Mouse (Mus musculus): ENCODE results near the gene Tmc7. TPM values are rescaled to one million over a fixed set of nuclear protein-coding genes. Genes with fewer than 3 reads are reported as not detected.
A peak's percentile ranks its signal among the peaks of the same experiment; 100 is the strongest.

The Tmc7 gene
- polyA plus RNA-seq, 1 experiment from 2014 or later, result 6.9 TPM

DNA sequence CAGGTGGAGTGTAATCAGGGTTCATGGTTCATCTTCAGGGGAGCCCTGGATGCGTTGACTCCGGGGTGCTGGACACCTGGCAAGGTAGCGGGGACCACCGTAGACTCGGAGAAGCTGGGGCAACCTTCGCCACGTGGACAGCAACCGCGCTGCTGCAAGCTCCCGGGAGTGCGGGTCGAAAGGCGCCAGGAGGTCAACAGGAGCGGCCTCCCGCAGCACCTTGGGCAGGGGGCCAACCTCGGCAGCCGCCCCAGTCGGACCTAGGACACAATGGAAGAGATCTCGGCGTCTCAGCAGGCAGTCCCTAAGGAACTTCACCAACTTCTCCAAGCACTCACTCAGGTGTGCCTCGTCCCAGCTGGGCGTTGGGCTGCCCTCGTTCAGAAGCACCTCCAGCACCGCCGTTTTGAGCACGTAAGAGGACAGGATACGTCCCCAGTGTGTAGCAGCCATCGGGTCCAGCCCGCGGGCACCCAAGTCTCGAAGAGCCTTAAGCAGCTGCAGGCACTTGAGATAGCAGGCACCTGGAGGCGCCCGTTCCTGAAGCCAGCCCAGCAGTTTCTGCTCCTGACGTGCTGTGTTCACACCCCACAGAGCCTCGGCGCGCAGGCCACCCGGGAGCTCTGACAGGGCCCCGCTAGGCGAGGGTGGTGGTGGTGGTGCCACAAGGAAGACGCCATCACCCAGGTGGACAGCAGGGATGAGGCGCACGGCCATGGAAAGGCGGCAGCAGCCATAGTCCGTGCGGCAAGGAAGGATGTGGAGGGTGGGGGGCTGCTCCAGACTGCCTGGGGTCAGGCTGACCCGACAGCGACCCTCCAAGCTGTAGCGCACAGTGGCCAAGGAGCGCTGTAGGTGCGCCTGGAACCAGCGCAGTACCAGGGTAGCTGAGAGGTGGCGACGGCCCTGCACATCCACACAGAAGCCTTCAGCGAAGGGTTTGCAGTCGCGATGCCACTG lies 94.5 kb downstream of the Tmc7 start:
- Histone ChIP-seq H3K4me2 (ENCODE audit: low read length) (no peak overlapping the region), H3K9me3 (replicated peaks; ENCODE audit: control insufficient read depth, low read length) (no peaks in the 10 kb centered on the region), H3K36me3 (ENCODE audit: control insufficient read depth, insufficient read depth, low read length) (no peaks in the 10 kb centered on the region), H3K9ac (ENCODE audit: low read length) (no peak overlapping the region), H3K4me1 (ENCODE audit: control insufficient read depth, insufficient read depth, low read length) (no peaks in the 10 kb centered on the region), H3K27me3 (replicated peaks; ENCODE audit: control insufficient read depth, insufficient read depth, low read length) (peaks cover 47% of the 10 kb centered on the region), H3K27ac (ENCODE audit: low read depth, low read length) (no peak overlapping the region), H3K4me3 (ENCODE audit: low read depth, low read length) (0 out of 2 replicates have a peak overlapping the region, but pooled peaks have one; percentile 45)
- DNase-seq (ENCODE audit: low spot score) (no peak), ATAC-seq (0 out of 2 replicates have a peak, but pooled peaks have one; percentile 8)
- 14% methylated on average over 55 of the region's 57 CpGs for WGBS

DNA sequence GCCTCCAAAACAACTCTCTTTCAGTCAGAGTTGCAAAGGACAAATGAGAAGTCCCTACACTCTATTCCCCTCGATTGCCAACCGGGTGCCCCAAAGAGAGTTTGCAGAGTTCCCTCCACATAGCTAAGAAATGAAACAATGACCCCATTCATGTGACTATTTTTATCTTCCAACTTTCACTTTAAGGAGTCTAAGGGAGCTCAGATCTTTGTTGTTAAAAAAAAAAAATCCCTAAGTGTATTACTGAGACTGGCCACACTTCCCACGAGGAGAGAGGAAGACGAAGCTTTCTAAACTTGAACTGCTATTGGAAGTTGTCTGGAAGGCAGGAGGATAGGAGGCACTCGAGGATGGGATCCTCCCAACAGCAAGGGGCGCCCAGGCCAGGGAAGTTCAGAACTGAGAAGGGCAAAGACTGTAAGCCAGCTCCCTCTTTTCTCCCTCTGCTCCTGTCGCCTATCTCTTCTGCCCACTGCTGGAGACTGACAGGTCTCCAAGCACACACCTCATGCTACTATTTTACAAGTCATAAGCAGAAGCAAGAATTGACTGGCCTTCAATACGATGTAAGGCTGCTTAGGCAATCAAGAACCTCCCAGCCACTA lies 96.4 kb downstream of the Tmc7 start:
- Histone ChIP-seq H3K4me1 (ENCODE audit: control insufficient read depth, insufficient read depth, low read length) (no peaks in the 10 kb centered on the region), H3K27me3 (replicated peaks; ENCODE audit: control insufficient read depth, insufficient read depth, low read length) (peaks cover 44% of the 10 kb centered on the region), H3K4me2 (ENCODE audit: low read length) (no peak overlapping the region)

DNA sequence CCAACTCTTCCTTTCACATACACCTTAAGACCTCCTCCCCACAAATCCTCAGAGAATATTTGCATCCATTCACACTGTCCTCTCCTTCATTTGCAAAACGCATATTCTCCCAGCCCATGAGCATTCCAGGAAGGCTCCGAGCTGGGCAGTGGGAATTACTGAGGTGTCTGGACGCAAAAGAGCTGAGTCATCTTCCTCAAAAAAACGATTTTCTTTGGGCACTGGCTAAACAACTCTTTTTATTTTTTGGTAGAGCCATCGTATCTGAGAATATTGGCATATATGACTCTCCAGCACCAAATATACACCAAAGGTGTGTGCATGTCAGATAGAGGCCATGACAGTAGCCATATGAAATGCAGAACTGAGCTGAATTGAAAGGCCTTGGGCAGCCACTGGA lies 97.6 kb downstream of the Tmc7 start:
- DNase-seq (ENCODE audit: low spot score), result no peak
- Histone ChIP-seq H3K36me3 (ENCODE audit: control insufficient read depth, insufficient read depth, low read length) (no peaks in the 10 kb centered on the region), H3K4me1 (ENCODE audit: control insufficient read depth, insufficient read depth, low read length) (no peaks in the 10 kb centered on the region), H3K4me3 (ENCODE audit: low read depth, low read length) (no peak overlapping the region), H3K9ac (ENCODE audit: low read length) (no peak overlapping the region), H3K27ac (ENCODE audit: low read depth, low read length) (no peak overlapping the region), H3K4me2 (ENCODE audit: low read length) (no peak overlapping the region), H3K9me3 (replicated peaks; ENCODE audit: control insufficient read depth, low read length) (no peaks in the 10 kb centered on the region), H3K27me3 (replicated peaks; ENCODE audit: control insufficient read depth, insufficient read depth, low read length) (peaks cover 36% of the 10 kb centered on the region)
- no peak for ATAC-seq
- WGBS, result 60% methylated on average over 5 of the region's 5 CpGs

More for the DNA sequence above, 96.4 kb downstream of the Tmc7 start:
- WGBS, result 21% methylated on average over 8 of the region's 8 CpGs
- Histone ChIP-seq H3K4me3 (ENCODE audit: low read depth, low read length) (no peak overlapping the region), H3K9me3 (replicated peaks; ENCODE audit: control insufficient read depth, low read length) (no peaks in the 10 kb centered on the region), H3K27ac (ENCODE audit: low read depth, low read length) (no peak overlapping the region), H3K36me3 (ENCODE audit: control insufficient read depth, insufficient read depth, low read length) (no peaks in the 10 kb centered on the region), H3K9ac (ENCODE audit: low read length) (no peak overlapping the region)
- ATAC-seq (no peak), DNase-seq (ENCODE audit: low spot score) (no peak)

Other genes starting within 250 kb of the Tmc7 start
- gene Syt17, start 136.5 kb downstream of the Tmc7 start, polyA plus RNA-seq (2014; fragmentation: Nextera tagmentation; extraction: Ambion mirVana), result 5.0 and 6.2 TPM in 2 replicates
- 0.40 and 0.51 TPM in 2 replicates for gene Itpripl2, start 92.8 kb downstream of the Tmc7 start, polyA plus RNA-seq (2014; fragmentation: Nextera tagmentation; extraction: Ambion mirVana)
- gene Coq7, start 51.4 kb downstream of the Tmc7 start, polyA plus RNA-seq (2014; fragmentation: Nextera tagmentation; extraction: Ambion mirVana), result 90.1 and 114 TPM in 2 replicates
- 0.25 and 0.27 TPM in 2 replicates for gene Tmc5, start 12.6 kb upstream of the Tmc7 start, polyA plus RNA-seq (2014; fragmentation: Nextera tagmentation; extraction: Ambion mirVana)
- gene Gde1, start 121.0 kb upstream of the Tmc7 start, polyA plus RNA-seq (2014; fragmentation: Nextera tagmentation; extraction: Ambion mirVana), result 194 and 198 TPM in 2 replicates
- 14.8 and 17.5 TPM in 2 replicates for gene Ccp110, start 127.8 kb upstream of the Tmc7 start, polyA plus RNA-seq (2014; fragmentation: Nextera tagmentation; extraction: Ambion mirVana)
- 91.0 and 95.1 TPM in 2 replicates for gene Vps35l, start 155.5 kb upstream of the Tmc7 start, polyA plus RNA-seq (2014; fragmentation: Nextera tagmentation; extraction: Ambion mirVana)